Mouse (Mus musculus) gastrocnemius, adult 8-10 months (tissue): ENCODE measurements around the gene Ttyh1. TPM values are rescaled to one million over a fixed set of nuclear protein-coding genes. Genes with fewer than 3 reads are reported as not detected.

Experiments
- DNase-seq, 2 experiments: peaks; one replicate each; pipeline ENCODE4 v3.0.0; 2022; ENCODE audit warnings: low spot score in 2 of 2
- total RNA-seq, 4 experiments: library from RNA; stranded (reverse); gene quantifications; 2 replicates each; pipeline ENCODE4 v1.2.4; 2022

Ttyh1 gene
- total RNA-seq, 4 experiments from 2014 or later = 0.18 to 1.3 (median 0.75) TPM

- no peak for DNase-seq
Measured at GRCm38 (mm10) chr7:4122783-4123182, 3.6 kb downstream of the Ttyh1 start.

- no peak for DNase-seq
Measured at GRCm38 (mm10) chr7:4123732-4124131, 4.5 kb downstream of the Ttyh1 start.

- no peak for DNase-seq
Measured at GRCm38 (mm10) chr7:4124315-4124759, 5.1 kb downstream of the Ttyh1 start.

GRCm38 (mm10) chr7:4124856-4125255, 5.6 kb downstream of the Ttyh1 start:
- DNase-seq = no peak

GRCm38 (mm10) chr7:4125306-4125705, 6.1 kb downstream of the Ttyh1 start:
- DNase-seq = no peak

GRCm38 (mm10) chr7:4126992-4127785, 8.0 kb downstream of the Ttyh1 start:
- no peak for DNase-seq

GRCm38 (mm10) chr7:4127894-4128293, 8.7 kb downstream of the Ttyh1 start:
- DNase-seq = no peak

GRCm38 (mm10) chr7:4128860-4129259, 9.7 kb downstream of the Ttyh1 start:
- DNase-seq = peak; percentile 50 to 53

- DNase-seq = peak; percentile 59 to 68
Measured at GRCm38 (mm10) chr7:4130686-4131452, 11.7 kb downstream of the Ttyh1 start.

- DNase-seq = no peak
Measured at GRCm38 (mm10) chr7:4131964-4132363, 12.8 kb downstream of the Ttyh1 start.

- DNase-seq = no peak
Measured at GRCm38 (mm10) chr7:4132581-4132980, 13.4 kb downstream of the Ttyh1 start.

- no peak for DNase-seq
Measured at GRCm38 (mm10) chr7:4132998-4133397, 13.8 kb downstream of the Ttyh1 start.

GRCm38 (mm10) chr7:4134911-4135310, 15.7 kb downstream of the Ttyh1 start:
- DNase-seq = no peak

GRCm38 (mm10) chr7:4136404-4136770, 17.2 kb downstream of the Ttyh1 start:
- DNase-seq = peak in 1 of 2 experiments; percentile 20

GRCm38 (mm10) chr7:4136771-4137531, 17.7 kb downstream of the Ttyh1 start, which contains the start of gene Leng8:
Gene Leng8, plus strand, starts transcription at chr7:4137039.
- DNase-seq = peak; percentile 98 to 99

GRCm38 (mm10) chr7:4137746-4138145, 18.5 kb downstream of the Ttyh1 start:
- no peak for DNase-seq

GRCm38 (mm10) chr7:4138181-4138580, 19.0 kb downstream of the Ttyh1 start:
- DNase-seq = no peak

GRCm38 (mm10) chr7:4138671-4139070, 19.5 kb downstream of the Ttyh1 start:
- no peak for DNase-seq

- DNase-seq = peak in 1 of 2 experiments; percentile 2
Measured at GRCm38 (mm10) chr7:4139391-4139790, 20.2 kb downstream of the Ttyh1 start.

- DNase-seq = no peak
Measured at GRCm38 (mm10) chr7:4141648-4142325, 22.6 kb downstream of the Ttyh1 start.

GRCm38 (mm10) chr7:4142796-4143445, 23.7 kb downstream of the Ttyh1 start:
- no peak for DNase-seq
